Mouse (Mus musculus): Measurements from ENCODE around the gene 4931406P16Rik. TPM values are rescaled to one million over a fixed set of nuclear protein-coding genes. Genes with fewer than 3 reads are reported as not detected.

4931406P16Rik gene
- polyA plus RNA-seq, 1 experiment from 2014 or later: 25.3 TPM

DNA sequence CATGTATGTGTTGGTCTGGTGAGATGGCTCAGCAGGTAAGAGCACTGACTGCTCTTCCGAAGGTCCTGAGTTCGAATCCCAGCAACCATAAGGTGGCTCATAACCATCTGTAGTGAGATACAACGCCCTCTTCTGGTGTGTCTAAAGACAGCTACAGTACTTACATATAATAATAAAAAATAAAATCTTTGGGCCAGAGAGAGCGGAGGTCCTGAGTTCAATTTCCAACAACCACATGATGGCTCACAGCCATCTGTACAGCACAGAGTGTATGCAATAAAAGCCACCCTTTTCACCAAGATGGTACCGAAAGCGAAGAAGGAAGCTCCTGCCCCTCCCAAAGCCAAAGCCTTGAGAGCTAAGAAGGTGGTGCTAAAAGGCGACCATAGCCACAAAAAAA lies 62.6 kb downstream of the 4931406P16Rik start, which contains the start of gene Gm6096:
Gene Gm6096, plus strand, starts transcription at position 301 of the 400 bp plus-strand sequence.
- Histone ChIP-seq H3K4me3 (ENCODE audit: low read depth, low read length) (no peak within 1 kb of the TSS), H3K4me2 (ENCODE audit: low read length) (no peak within 1 kb of the TSS), H3K9ac (ENCODE audit: low read length) (no peak within 1 kb of the TSS), H3K4me1 (ENCODE audit: control insufficient read depth, insufficient read depth, low read length) (no peaks in the 10 kb centered on the region), H3K27ac (ENCODE audit: low read depth, low read length) (no peak within 1 kb of the TSS), H3K27me3 (replicated peaks; ENCODE audit: control insufficient read depth, insufficient read depth, low read length) (no peaks in the 10 kb centered on the region), H3K36me3 (ENCODE audit: control insufficient read depth, insufficient read depth, low read length) (peaks cover 52% of the 10 kb centered on the region), H3K9me3 (replicated peaks; ENCODE audit: control insufficient read depth, low read length) (no peaks in the 10 kb centered on the region)
- no peak for DNase-seq (ENCODE audit: low spot score)
- 95% methylated on average over 7 of the region's 7 CpGs for WGBS
- no peak for ATAC-seq

- no peak overlapping the region for H3K9ac ChIP-seq (ENCODE audit: low read length)
- 86% methylated on average over 3 of the region's 3 CpGs for WGBS
- ATAC-seq (no peak), DNase-seq (ENCODE audit: low spot score) (no peak)
- no peak overlapping the region for H3K4me2 ChIP-seq (ENCODE audit: low read length)
- no peaks in the 10 kb centered on the region for H3K9me3 ChIP-seq (replicated peaks; ENCODE audit: control insufficient read depth, low read length)
- H3K36me3 ChIP-seq (ENCODE audit: control insufficient read depth, insufficient read depth, low read length): peaks cover 53% of the 10 kb centered on the region
- no peaks in the 10 kb centered on the region for H3K4me1 ChIP-seq (ENCODE audit: control insufficient read depth, insufficient read depth, low read length)
- H3K4me3 ChIP-seq (ENCODE audit: low read depth, low read length): no peak overlapping the region
- H3K27ac ChIP-seq (ENCODE audit: low read depth, low read length): no peak overlapping the region
- no peaks in the 10 kb centered on the region for H3K27me3 ChIP-seq (replicated peaks; ENCODE audit: control insufficient read depth, insufficient read depth, low read length)
These were observed 66.4 kb downstream of the 4931406P16Rik start for GRCm38 (mm10) chr7:34246870-34247499.

- Histone ChIP-seq H3K9ac (ENCODE audit: low read length) (no peak overlapping the region), H3K36me3 (ENCODE audit: control insufficient read depth, insufficient read depth, low read length) (peaks cover 73% of the 10 kb centered on the region), H3K27me3 (replicated peaks; ENCODE audit: control insufficient read depth, insufficient read depth, low read length) (no peaks in the 10 kb centered on the region), H3K27ac (ENCODE audit: low read depth, low read length) (no peak overlapping the region), H3K4me1 (ENCODE audit: control insufficient read depth, insufficient read depth, low read length) (no peaks in the 10 kb centered on the region), H3K4me2 (ENCODE audit: low read length) (no peak overlapping the region), H3K4me3 (ENCODE audit: low read depth, low read length) (no peak overlapping the region), H3K9me3 (replicated peaks; ENCODE audit: control insufficient read depth, low read length) (no peaks in the 10 kb centered on the region)
- ATAC-seq: no peak
- 95% methylated on average over 11 of the region's 11 CpGs for WGBS
- no peak for DNase-seq (ENCODE audit: low spot score)
These were observed 71.2 kb downstream of the 4931406P16Rik start for GRCm38 (mm10) chr7:34242176-34242575.

- Histone ChIP-seq H3K4me3 (ENCODE audit: low read depth, low read length) (no peak overlapping the region), H3K4me1 (ENCODE audit: control insufficient read depth, insufficient read depth, low read length) (peaks cover 4% of the 10 kb centered on the region; the same call in 1 of the 2 replicates), H3K36me3 (ENCODE audit: control insufficient read depth, insufficient read depth, low read length) (peaks cover 54% of the 10 kb centered on the region), H3K4me2 (ENCODE audit: low read length) (no peak overlapping the region), H3K9ac (ENCODE audit: low read length) (no peak overlapping the region), H3K27me3 (replicated peaks; ENCODE audit: control insufficient read depth, insufficient read depth, low read length) (no peaks in the 10 kb centered on the region), H3K27ac (ENCODE audit: low read depth, low read length) (no peak overlapping the region), H3K9me3 (replicated peaks; ENCODE audit: control insufficient read depth, low read length) (no peaks in the 10 kb centered on the region)
- ATAC-seq (no peak), DNase-seq (ENCODE audit: low spot score) (no peak)
- WGBS: 96% methylated on average over 5 of the region's 5 CpGs
These were observed 75.3 kb downstream of the 4931406P16Rik start for GRCm38 (mm10) chr7:34238086-34238485.

GRCm38 (mm10) chr7:34235602-34236001 lies 77.7 kb downstream of the 4931406P16Rik start:
- no peak overlapping the region for H3K4me3 ChIP-seq (ENCODE audit: low read depth, low read length)
- WGBS: 85% methylated on average over 5 of the region's 5 CpGs

GRCm38 (mm10) chr7:34234610-34235561 lies 78.5 kb downstream of the 4931406P16Rik start:
- no peak for ATAC-seq

More at GRCm38 (mm10) chr7:34235602-34236001, 77.7 kb downstream of the 4931406P16Rik start:
- H3K4me1 ChIP-seq (ENCODE audit: control insufficient read depth, insufficient read depth, low read length): peaks cover 4% of the 10 kb centered on the region; the same call in 1 of the 2 replicates
- H3K27me3 ChIP-seq (replicated peaks; ENCODE audit: control insufficient read depth, insufficient read depth, low read length): no peaks in the 10 kb centered on the region
- DNase-seq (ENCODE audit: low spot score) (no peak), ATAC-seq (no peak)
- H3K4me2 ChIP-seq (ENCODE audit: low read length): no peak overlapping the region
- H3K27ac ChIP-seq (ENCODE audit: low read depth, low read length): no peak overlapping the region
- no peak overlapping the region for H3K9ac ChIP-seq (ENCODE audit: low read length)
- no peaks in the 10 kb centered on the region for H3K9me3 ChIP-seq (replicated peaks; ENCODE audit: control insufficient read depth, low read length)
- peaks cover 40% of the 10 kb centered on the region for H3K36me3 ChIP-seq (ENCODE audit: control insufficient read depth, insufficient read depth, low read length)

GRCm38 (mm10) chr7:34233909-34234609 lies 79.3 kb downstream of the 4931406P16Rik start:
- H3K9ac ChIP-seq (ENCODE audit: low read length): peak overlapping the region; percentile 64
- under 1% methylated on average over 46 of the region's 46 CpGs for WGBS
- ATAC-seq: peak; percentile 97

More at GRCm38 (mm10) chr7:34234610-34235561, 78.5 kb downstream of the 4931406P16Rik start:
- no peaks in the 10 kb centered on the region for H3K27me3 ChIP-seq (replicated peaks; ENCODE audit: control insufficient read depth, insufficient read depth, low read length)
- H3K4me2 ChIP-seq (ENCODE audit: low read length): peak overlapping the region; percentile 71
- WGBS: 3% methylated on average over 17 of the region's 17 CpGs
- H3K4me3 ChIP-seq (ENCODE audit: low read depth, low read length): peak overlapping the region; percentile 46
- DNase-seq (ENCODE audit: low spot score): peak; percentile 8
- peak overlapping the region; percentile 84 for H3K27ac ChIP-seq (ENCODE audit: low read depth, low read length)
- no peaks in the 10 kb centered on the region for H3K9me3 ChIP-seq (replicated peaks; ENCODE audit: control insufficient read depth, low read length)
- H3K36me3 ChIP-seq (ENCODE audit: control insufficient read depth, insufficient read depth, low read length): peaks cover 34% of the 10 kb centered on the region
- peaks cover 4% of the 10 kb centered on the region; the same call in 1 of the 2 replicates for H3K4me1 ChIP-seq (ENCODE audit: control insufficient read depth, insufficient read depth, low read length)
- H3K9ac ChIP-seq (ENCODE audit: low read length): peak overlapping the region; percentile 64

More at GRCm38 (mm10) chr7:34233909-34234609, 79.3 kb downstream of the 4931406P16Rik start:
- H3K4me1 ChIP-seq (ENCODE audit: control insufficient read depth, insufficient read depth, low read length): peaks cover 8% of the 10 kb centered on the region; the same call in 1 of the 2 replicates
- H3K27me3 ChIP-seq (replicated peaks; ENCODE audit: control insufficient read depth, insufficient read depth, low read length): no peaks in the 10 kb centered on the region
- peak overlapping the region; percentile 84 for H3K27ac ChIP-seq (ENCODE audit: low read depth, low read length)
- H3K36me3 ChIP-seq (ENCODE audit: control insufficient read depth, insufficient read depth, low read length): peaks cover 25% of the 10 kb centered on the region
- peak; percentile 98 for DNase-seq (ENCODE audit: low spot score)
- H3K4me2 ChIP-seq (ENCODE audit: low read length): peak overlapping the region; percentile 71
- H3K9me3 ChIP-seq (replicated peaks; ENCODE audit: control insufficient read depth, low read length): no peaks in the 10 kb centered on the region
- peak overlapping the region; percentile 46 for H3K4me3 ChIP-seq (ENCODE audit: low read depth, low read length)
